Mouse (Mus musculus) embryonic facial prominence, embryonic 13.5 days (tissue): ENCODE measurements around the gene Naaladl1. TPM values are rescaled to one million over a fixed set of nuclear protein-coding genes. Genes with fewer than 3 reads are reported as not detected.

ENCODE experiments used
- ATAC-seq: fragments of 200-750 bp; cut with Nextera tagmentation; 2 replicates; pipeline ENCODE4 v1.8.0; 2017; ENCODE audit warnings: low read depth; ENCODE audit not compliant: insufficient number of reproducible peaks, insufficient read depth, low FRiP score, low TSS enrichment
- H3K27ac ChIP-seq: fragments of 300-500 bp; sonication (generic); 2 replicates; pipeline ENCODE4 v1.5.1; 2015; ENCODE audit warnings: moderate library complexity, mild to moderate bottlenecking, inconsistent platforms
- H3K27me3 ChIP-seq: fragments of 300-500 bp; sonication (generic); 2 replicates; pipeline ENCODE4 v1.6.1; 2015; ENCODE audit warnings: mild to moderate bottlenecking, inconsistent platforms
- H3K36me3 ChIP-seq: fragments of 300-500 bp; sonication (generic); 2 replicates; pipeline ENCODE4 v1.6.1; 2015; ENCODE audit warnings: mild to moderate bottlenecking, inconsistent platforms
- H3K4me1 ChIP-seq: fragments of 300-500 bp; sonication (generic); 2 replicates; pipeline ENCODE4 v1.6.1; 2015; ENCODE audit warnings: inconsistent platforms
- H3K4me2 ChIP-seq: fragments of 300-500 bp; sonication (generic); 2 replicates; pipeline ENCODE4 v1.6.1; 2015; ENCODE audit warnings: moderate library complexity, mild to moderate bottlenecking, inconsistent platforms
- H3K4me3 ChIP-seq: fragments of 300-500 bp; sonication (generic); 2 replicates; pipeline ENCODE4 v1.5.1; 2015; ENCODE audit warnings: mild to moderate bottlenecking, inconsistent platforms
- H3K9ac ChIP-seq: fragments of 300-500 bp; sonication (generic); 2 replicates; pipeline ENCODE4 v1.6.1; 2015; ENCODE audit warnings: mild to moderate bottlenecking, inconsistent platforms
- H3K9me3 ChIP-seq: fragments of 300-500 bp; sonication (generic); 2 replicates; pipeline ENCODE4 v1.6.1; 2016; ENCODE audit warnings: inconsistent platforms
- WGBS: fragments of 180-500 bp; shearing (Covaris S2); methylation state at CpG from one replicate; pipeline ENCODE4 v1.1.7; 2015; ENCODE audit warnings: mixed read lengths; 5-methylcytosine and 5-hydroxymethylcytosine counted together
- polyA plus RNA-seq: library from polyadenylated mRNA; unstranded; fragments of >200 nt; fragmentation: Nextera tagmentation; extraction: Ambion mirVana; gene quantifications from 2 replicates; pipeline ENCODE4 v1.2.1, GENCODE M21; 2015

Naaladl1 gene
- polyA plus RNA-seq: 0.55 and 5.5 TPM in 2 replicates

- no peak for ATAC-seq
- no peak within 1 kb of the TSS for H3K4me2 ChIP-seq
- H3K9ac ChIP-seq: no peak within 1 kb of the TSS
- H3K4me1 ChIP-seq: peaks cover 7% of the 10 kb centered on the region; the same call in 1 of the 2 replicates
- no peaks in the 10 kb centered on the region for H3K9me3 ChIP-seq
- no peak within 1 kb of the TSS for H3K4me3 ChIP-seq
- no peaks in the 10 kb centered on the region for H3K36me3 ChIP-seq
- no peak within 1 kb of the TSS for H3K27ac ChIP-seq
- no peaks in the 10 kb centered on the region for H3K27me3 ChIP-seq
- 81% methylated on average over 7 of the region's 7 CpGs for WGBS
Measured at GRCm38 (mm10) chr19:6105586-6105985, at the start of gene Naaladl1. Naaladl1 (plus strand) TSS chr19:6105782.

GRCm38 (mm10) chr19:6056696-6057095 is 48.9 kb upstream of the Naaladl1 start:
- peaks cover 55% of the 10 kb centered on the region for H3K36me3 ChIP-seq
- H3K27ac ChIP-seq: no peak overlapping the region
- H3K4me3 ChIP-seq: peak overlapping the region; percentile 86
- 51% methylated on average over 4 of the region's 4 CpGs for WGBS
- H3K9me3 ChIP-seq: no peaks in the 10 kb centered on the region
- peak overlapping the region; percentile 97 for H3K9ac ChIP-seq
- H3K4me2 ChIP-seq: peak overlapping the region; percentile 84
- no peaks in the 10 kb centered on the region for H3K27me3 ChIP-seq
- H3K4me1 ChIP-seq: peaks cover 21% of the 10 kb centered on the region
- ATAC-seq: no peak

- H3K36me3 ChIP-seq: peaks cover 47% of the 10 kb centered on the region
- no peaks in the 10 kb centered on the region for H3K9me3 ChIP-seq
- WGBS: under 1% methylated on average over 61 of the region's 63 CpGs
Measured at GRCm38 (mm10) chr19:6057313-6058096, 48.1 kb upstream of the Naaladl1 start, which contains the start of the genes Mrpl49 and Fau. Mrpl49 (minus strand) TSS chr19:6057785. Fau (plus strand) TSS chr19:6057844.

GRCm38 (mm10) chr19:6058513-6058912 is 47.1 kb upstream of the Naaladl1 start:
- Histone ChIP-seq H3K4me1 (peaks cover 34% of the 10 kb centered on the region), H3K36me3 (peaks cover 37% of the 10 kb centered on the region), H3K4me2 (peak overlapping the region; percentile 84), H3K27ac (peak overlapping the region; percentile 78; the same call in 1 of the 2 replicates), H3K9me3 (no peaks in the 10 kb centered on the region), H3K9ac (peak overlapping the region; percentile 97), H3K4me3 (peak overlapping the region; percentile 86), H3K27me3 (no peaks in the 10 kb centered on the region)
- ATAC-seq: no peak
- 36% methylated on average over 5 of the region's 5 CpGs for WGBS

More at GRCm38 (mm10) chr19:6057313-6058096, 48.1 kb upstream of the Naaladl1 start, which contains the start of the genes Mrpl49 and Fau:
- peak within 1 kb of the TSS; percentile 86 for H3K4me3 ChIP-seq
- peak; percentile 81 for ATAC-seq
- H3K27me3 ChIP-seq: no peaks in the 10 kb centered on the region
- H3K4me2 ChIP-seq: peak within 1 kb of the TSS; percentile 84
- H3K27ac ChIP-seq: peak within 1 kb of the TSS; percentile 78
- peaks cover 29% of the 10 kb centered on the region for H3K4me1 ChIP-seq
- peak within 1 kb of the TSS; percentile 97 for H3K9ac ChIP-seq

DNA sequence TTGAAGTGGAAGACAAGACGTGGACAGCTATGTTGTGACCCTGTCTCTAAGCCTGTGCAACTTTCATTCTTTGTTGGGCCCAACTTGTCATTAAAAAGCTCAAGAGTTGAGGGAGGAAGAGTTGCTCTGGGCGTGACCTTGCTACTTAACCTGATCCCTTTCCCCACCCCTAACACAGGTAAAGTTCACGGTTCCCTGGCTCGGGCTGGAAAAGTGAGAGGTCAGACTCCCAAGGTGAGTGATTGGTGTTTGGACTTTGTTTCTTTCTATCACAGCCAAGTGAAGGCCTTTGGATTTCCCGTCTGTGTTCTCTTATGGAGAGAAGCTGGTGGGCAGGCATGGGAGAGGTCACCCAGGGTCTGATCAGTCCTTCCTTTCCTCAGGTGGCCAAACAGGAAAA is 46.6 kb upstream of the Naaladl1 start:
- 81% methylated on average over 5 of the region's 5 CpGs for WGBS
- Histone ChIP-seq H3K9ac (peak overlapping the region; percentile 97), H3K4me2 (peak overlapping the region; percentile 84), H3K27me3 (no peaks in the 10 kb centered on the region), H3K36me3 (peaks cover 32% of the 10 kb centered on the region), H3K4me1 (peaks cover 34% of the 10 kb centered on the region), H3K27ac (no peak overlapping the region), H3K9me3 (no peaks in the 10 kb centered on the region), H3K4me3 (peak overlapping the region; percentile 86)
- ATAC-seq: no peak

GRCm38 (mm10) chr19:6061021-6061533 is 44.5 kb upstream of the Naaladl1 start, which contains the start of gene Znhit2:
Znhit2 (plus strand) TSS chr19:6061192.
- H3K27ac ChIP-seq: peak within 1 kb of the TSS; percentile 94
- no peaks in the 10 kb centered on the region for H3K27me3 ChIP-seq
- H3K9ac ChIP-seq: peak within 1 kb of the TSS; percentile 96
- 0% methylated on average over 58 of the region's 58 CpGs for WGBS
- ATAC-seq: peak; percentile 67
- H3K4me3 ChIP-seq: peak within 1 kb of the TSS; percentile 90
- H3K9me3 ChIP-seq: no peaks in the 10 kb centered on the region
- peaks cover 34% of the 10 kb centered on the region for H3K4me1 ChIP-seq
- peak within 1 kb of the TSS; percentile 100 for H3K4me2 ChIP-seq
- peaks cover 13% of the 10 kb centered on the region for H3K36me3 ChIP-seq

GRCm38 (mm10) chr19:6061641-6062302 is 43.8 kb upstream of the Naaladl1 start:
- Histone ChIP-seq H3K9ac (peak overlapping the region; percentile 96), H3K27ac (peak overlapping the region; percentile 94), H3K9me3 (no peaks in the 10 kb centered on the region), H3K27me3 (no peaks in the 10 kb centered on the region), H3K4me2 (peak overlapping the region; percentile 100), H3K36me3 (peaks cover 13% of the 10 kb centered on the region), H3K4me1 (peaks cover 34% of the 10 kb centered on the region), H3K4me3 (peak overlapping the region; percentile 90)
- 2% methylated on average over 44 of the region's 44 CpGs for WGBS
- ATAC-seq: no peak

DNA sequence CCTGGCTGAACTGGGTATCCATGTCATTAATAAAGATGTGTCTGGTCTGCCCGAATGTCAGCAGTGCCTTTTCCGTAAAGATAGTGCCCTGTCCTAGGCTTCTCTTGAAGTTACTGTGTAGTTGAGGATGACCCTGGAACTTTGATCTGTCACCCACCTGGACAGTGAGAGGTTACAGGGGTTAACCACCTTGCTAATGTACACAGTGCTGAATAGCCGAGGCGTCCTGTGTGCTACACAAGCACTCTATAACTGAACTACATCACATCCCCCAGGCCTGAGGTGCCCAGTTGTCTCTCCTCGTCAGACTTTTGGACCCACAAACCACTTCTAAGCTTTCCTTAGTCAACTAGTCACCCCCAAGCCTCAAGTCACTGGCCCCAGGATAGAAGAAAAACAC is 43.2 kb upstream of the Naaladl1 start:
- no peak for ATAC-seq
- Histone ChIP-seq H3K4me1 (peaks cover 39% of the 10 kb centered on the region), H3K9ac (peak overlapping the region; percentile 96), H3K4me3 (peak overlapping the region; percentile 90), H3K4me2 (peak overlapping the region; percentile 100), H3K27ac (no peak overlapping the region), H3K9me3 (no peaks in the 10 kb centered on the region), H3K36me3 (peaks cover 13% of the 10 kb centered on the region), H3K27me3 (no peaks in the 10 kb centered on the region)
- WGBS: 69% methylated on average over 5 of the region's 5 CpGs

DNA sequence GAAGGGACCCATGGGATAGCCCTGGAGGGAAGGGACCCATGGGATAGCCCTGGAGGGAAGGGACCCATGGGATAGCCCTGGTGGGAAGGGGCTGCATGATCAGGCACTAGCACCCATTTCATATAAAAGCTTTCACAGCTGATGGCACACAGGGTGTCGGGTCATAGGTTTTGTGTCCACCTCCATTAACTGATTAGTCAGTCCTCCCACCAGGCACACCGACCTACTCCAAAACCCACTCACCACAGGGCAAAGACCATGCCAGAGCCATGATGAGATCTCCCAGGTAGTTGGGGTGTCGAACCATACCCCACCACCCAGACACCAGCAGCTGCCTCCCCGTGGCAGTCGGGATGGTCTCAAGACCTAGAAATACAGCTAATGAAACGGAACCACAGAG is 42.5 kb upstream of the Naaladl1 start:
- no peaks in the 10 kb centered on the region for H3K27me3 ChIP-seq
- ATAC-seq: no peak
- peaks cover 44% of the 10 kb centered on the region for H3K4me1 ChIP-seq
- WGBS: 94% methylated on average over 6 of the region's 6 CpGs
- H3K36me3 ChIP-seq: peaks cover 13% of the 10 kb centered on the region
- H3K4me3 ChIP-seq: peak overlapping the region; percentile 90; the same call in 1 of the 2 replicates
- peak overlapping the region; percentile 100; the same call in 1 of the 2 replicates for H3K4me2 ChIP-seq
- no peak overlapping the region for H3K27ac ChIP-seq
- H3K9me3 ChIP-seq: no peaks in the 10 kb centered on the region
- H3K9ac ChIP-seq: no peak overlapping the region

DNA sequence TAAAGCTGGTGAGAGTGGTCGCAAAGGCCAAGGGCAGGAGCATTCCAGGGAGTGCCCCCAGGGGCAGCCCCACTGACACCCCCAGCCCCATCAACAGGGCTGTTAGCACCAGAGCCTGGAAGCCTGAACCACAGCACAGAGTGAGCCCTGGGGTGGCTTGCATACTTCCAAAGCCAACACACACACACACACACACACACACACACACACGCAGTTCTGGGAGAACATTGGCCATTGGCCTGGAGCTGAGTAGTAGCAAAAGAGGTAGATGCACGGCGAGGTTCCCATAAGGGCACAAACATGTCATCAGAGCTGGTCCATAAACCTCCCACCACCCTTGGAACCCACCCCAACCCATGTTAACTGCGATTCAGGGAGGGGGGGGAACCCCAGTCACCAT is 39.0 kb upstream of the Naaladl1 start:
- H3K4me3 ChIP-seq: peak overlapping the region; percentile 53
- peaks cover 35% of the 10 kb centered on the region for H3K4me1 ChIP-seq
- peak overlapping the region; percentile 75 for H3K9ac ChIP-seq
- peak overlapping the region; percentile 86 for H3K27ac ChIP-seq
- 46% methylated on average over 5 of the region's 5 CpGs for WGBS
- no peak for ATAC-seq
- peaks cover 31% of the 10 kb centered on the region for H3K36me3 ChIP-seq
- no peaks in the 10 kb centered on the region for H3K9me3 ChIP-seq
- H3K4me2 ChIP-seq: peak overlapping the region; percentile 96
- H3K27me3 ChIP-seq: no peaks in the 10 kb centered on the region

DNA sequence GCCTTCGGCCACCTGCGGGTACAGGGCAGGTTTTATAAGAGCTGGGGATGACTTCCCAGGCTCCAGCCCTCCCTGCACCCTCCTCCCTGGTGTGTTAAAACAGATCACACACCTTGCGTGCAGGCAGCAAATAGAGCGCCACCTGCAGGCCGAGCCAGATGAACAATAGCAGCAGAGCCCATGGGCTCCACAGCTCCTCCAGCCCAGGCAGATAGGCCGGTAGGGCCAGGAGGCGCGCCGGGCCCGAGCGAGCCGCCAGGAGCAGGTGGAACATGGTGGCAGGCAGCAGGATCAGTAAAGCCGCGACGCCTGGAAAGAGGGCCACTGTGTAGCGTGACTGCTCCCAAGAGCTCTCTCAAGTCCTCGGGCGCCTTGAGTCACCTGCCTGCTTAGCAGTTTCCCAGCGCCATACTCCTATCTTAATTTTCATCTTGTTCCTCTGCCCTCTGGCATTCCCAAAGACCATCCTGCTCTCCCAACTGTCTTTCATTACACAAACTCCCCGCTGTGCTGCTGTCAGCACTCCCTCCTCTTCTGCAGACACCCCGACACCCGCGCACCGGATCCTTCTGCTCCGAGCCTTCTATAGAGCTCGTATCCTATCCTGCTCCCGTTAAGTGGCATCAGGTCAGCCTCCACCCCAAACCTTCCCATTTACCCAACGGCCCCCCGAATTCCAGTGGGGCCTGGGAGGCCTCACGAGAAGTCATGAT is 38.4 kb upstream of the Naaladl1 start:
- Histone ChIP-seq H3K27me3 (no peaks in the 10 kb centered on the region), H3K4me1 (peaks cover 30% of the 10 kb centered on the region), H3K27ac (peak overlapping the region; percentile 86), H3K4me2 (peak overlapping the region; percentile 96), H3K4me3 (peak overlapping the region; percentile 53), H3K9me3 (no peaks in the 10 kb centered on the region), H3K9ac (peak overlapping the region; percentile 75), H3K36me3 (peaks cover 34% of the 10 kb centered on the region)
- 1% methylated on average over 30 of the region's 30 CpGs for whole genome bisulfite sequencing
- ATAC-seq: peak; percentile 23; the same call in 1 of the 2 replicates
